Mouse (Mus musculus): Measurements from ENCODE around the gene Ubr4. TPM values are rescaled to one million over a fixed set of nuclear protein-coding genes. Genes with fewer than 3 reads are reported as not detected.

Gene Ubr4
- total and polyA plus RNA-seq, 3 experiments, result 81.9 to 270 (median 177) TPM

DNA sequence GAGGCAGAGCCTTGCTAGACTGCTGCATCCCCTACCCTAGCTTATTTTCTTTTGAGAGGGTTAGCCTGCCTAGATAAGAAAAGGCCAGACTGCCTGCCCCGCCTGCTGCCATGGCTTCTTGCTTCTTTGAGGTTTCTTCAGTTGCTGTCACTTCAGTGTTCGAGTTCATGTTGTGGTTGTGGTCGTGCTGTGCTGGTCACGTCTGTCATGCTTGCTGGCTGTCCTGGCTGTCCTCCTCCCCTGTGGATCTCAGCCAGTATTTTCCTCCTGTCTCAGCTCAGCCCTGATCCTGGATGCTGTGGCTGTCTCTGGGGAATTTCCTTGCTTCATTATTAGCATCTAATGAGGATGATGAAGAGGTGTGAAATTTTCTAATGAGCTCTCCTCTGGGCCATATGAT lies 89.4 kb downstream of the Ubr4 start:
- H3K4me1 ChIP-seq (ENCODE audit: control insufficient read depth in 1 of 2, insufficient read depth in 2 of 2, low read length in 2 of 2), result no peaks in the 10 kb centered on the region
- H3K27me3 ChIP-seq (ENCODE audit: control insufficient read depth in 1 of 2, insufficient read depth in 2 of 2, low read length in 2 of 2), result no peaks in the 10 kb centered on the region
- DNase-seq (ENCODE audit: low read depth, low spot score), result no peak
- no peaks in the 10 kb centered on the region for H3K9me3 ChIP-seq (replicated peaks; ENCODE audit: insufficient read depth, low read length)
- no peak overlapping the region for H3K9ac ChIP-seq (ENCODE audit: control insufficient read depth, low read depth, low read length, poor library complexity, severe bottlenecking)
- H3K36me3 ChIP-seq (ENCODE audit: control insufficient read depth in 1 of 2, insufficient read depth in 2 of 2, low read length in 2 of 2), result peaks cover 0 to 23% of the 10 kb centered on the region in 2 experiments; a peak in 2 of 4 replicates
- no peak overlapping the region for H3K4me3 ChIP-seq (ENCODE audit: control insufficient read depth in 1 of 2, insufficient read depth in 1 of 2, low read depth in 2 of 2, low read length in 2 of 2)
- TF ChIP-seq TBP (IDR thresholded peaks at IDR 0.05; ENCODE audit: low read depth, low read length), result no peak
- TF ChIP-seq TAL1 (IDR thresholded peaks at IDR 0.05; ENCODE audit: low read length), result no peak
- no peak for TF ChIP-seq KAT2A (conservative IDR thresholded peaks at IDR 0.05; ENCODE audit: low read depth, low read length)
- no peak for TF ChIP-seq CHD2 (IDR thresholded peaks at IDR 0.05; ENCODE audit: low read length)
- TF ChIP-seq CTCF (IDR thresholded peaks at IDR 0.05 in 2 of 3, conservative IDR thresholded peaks at IDR 0.05 in 1 of 3; ENCODE audit: control insufficient read depth in 1 of 3, insufficient read depth in 1 of 3, low read depth in 2 of 3, low read length in 3 of 3, poor library complexity in 1 of 3, severe bottlenecking in 1 of 3), result no peak
- no peak for TF ChIP-seq ZKSCAN1 (IDR thresholded peaks at IDR 0.05; ENCODE audit: low read depth, low read length)
- TF ChIP-seq GABPA (IDR thresholded peaks at IDR 0.05; ENCODE audit: low read depth, low read length), result no peak
- TF ChIP-seq ZMIZ1 (IDR thresholded peaks at IDR 0.05; ENCODE audit: low read depth, low read length), result no peak
- no peak for TF ChIP-seq SIN3A (IDR thresholded peaks at IDR 0.05; ENCODE audit: low read length)
- TF ChIP-seq RCOR1 (IDR thresholded peaks at IDR 0.05; ENCODE audit: low read depth, low read length), result no peak
- no peak for TF ChIP-seq BHLHE40 (IDR thresholded peaks at IDR 0.05; ENCODE audit: borderline replicate concordance, low read depth, low read length)
- no peak for TF ChIP-seq POLR2AphosphoS5 (IDR thresholded peaks at IDR 0.05; ENCODE audit: borderline replicate concordance, low read depth, low read length)
- no peak for TF ChIP-seq USF2 (IDR thresholded peaks at IDR 0.05; ENCODE audit: borderline replicate concordance in 1 of 2, insufficient read depth in 1 of 2, low read depth in 1 of 2, low read length in 2 of 2)
- TF ChIP-seq UBTF (IDR thresholded peaks at IDR 0.05; ENCODE audit: borderline replicate concordance, insufficient read depth, low read depth, low read length), result no peak
- no peak for TF ChIP-seq CHD1 (IDR thresholded peaks at IDR 0.05; ENCODE audit: low read depth, low read length)
- no peak for TF ChIP-seq POLR2AphosphoS2 (IDR thresholded peaks at IDR 0.05; ENCODE audit: low read length)
- no peak overlapping the region for H3K27ac ChIP-seq (ENCODE audit: control insufficient read depth, low read depth, low read length)
- no peaks in the 10 kb centered on the region for H3K79me2 ChIP-seq (ENCODE audit: control insufficient read depth, insufficient read depth, low read length, poor library complexity)

DNA sequence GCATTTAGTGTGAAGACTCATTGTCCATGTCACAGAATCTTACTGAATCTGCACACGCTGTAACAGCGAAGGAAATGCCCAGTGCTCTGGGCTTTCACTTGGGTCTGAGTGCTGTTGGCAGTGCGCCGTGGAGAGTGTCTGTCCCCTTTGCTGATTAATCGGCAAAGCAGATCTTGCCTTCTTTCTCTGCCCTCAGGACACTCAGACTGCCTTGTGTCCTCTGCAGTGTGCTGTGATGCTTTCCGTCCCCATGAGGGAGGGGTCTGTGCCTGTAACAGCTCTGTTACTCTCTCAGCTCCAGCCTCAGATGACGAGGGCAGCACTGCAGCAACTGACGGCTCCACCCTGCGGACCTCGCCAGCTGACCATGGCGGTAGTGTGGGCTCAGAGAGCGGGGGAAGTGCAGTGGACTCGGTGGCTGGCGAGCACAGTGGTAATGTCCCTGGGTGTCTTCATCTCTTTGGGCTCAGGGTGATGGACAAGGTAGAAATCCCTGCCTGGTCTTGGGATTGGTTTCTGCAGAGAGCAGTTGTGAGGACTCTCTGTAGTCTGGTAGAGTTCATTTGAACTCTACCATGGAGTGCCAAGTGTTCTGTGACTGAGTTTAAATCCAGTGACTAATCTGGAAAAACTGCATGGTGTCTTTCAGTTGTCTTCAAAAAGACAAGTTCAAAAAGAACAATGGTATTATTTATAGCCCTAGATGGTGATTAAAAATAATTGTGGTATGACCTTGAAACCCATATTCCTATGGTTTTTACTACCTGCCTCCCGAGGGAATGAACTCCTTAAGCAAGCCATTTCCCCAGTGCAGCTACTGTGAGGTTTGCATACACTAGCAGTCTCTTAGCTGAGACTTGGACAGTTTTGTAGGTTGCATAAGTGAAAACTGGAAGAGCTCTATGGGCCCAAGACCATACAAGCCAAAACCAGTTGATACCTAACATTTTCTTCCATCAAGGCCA lies 90.3 kb downstream of the Ubr4 start:
- no peaks in the 10 kb centered on the region for H3K4me1 ChIP-seq (ENCODE audit: control insufficient read depth in 1 of 2, insufficient read depth in 2 of 2, low read length in 2 of 2)
- no peak overlapping the region for H3K4me3 ChIP-seq (ENCODE audit: control insufficient read depth in 1 of 2, insufficient read depth in 1 of 2, low read depth in 2 of 2, low read length in 2 of 2)
- no peaks in the 10 kb centered on the region for H3K27me3 ChIP-seq (ENCODE audit: control insufficient read depth in 1 of 2, insufficient read depth in 2 of 2, low read length in 2 of 2)
- H3K9ac ChIP-seq (ENCODE audit: control insufficient read depth, low read depth, low read length, poor library complexity, severe bottlenecking), result no peak overlapping the region
- no peak overlapping the region for H3K27ac ChIP-seq (ENCODE audit: control insufficient read depth, low read depth, low read length)
- peaks cover 0 to 21% of the 10 kb centered on the region in 2 experiments; a peak in 3 of 4 replicates for H3K36me3 ChIP-seq (ENCODE audit: control insufficient read depth in 1 of 2, insufficient read depth in 2 of 2, low read length in 2 of 2)
- H3K9me3 ChIP-seq (replicated peaks; ENCODE audit: insufficient read depth, low read length), result no peaks in the 10 kb centered on the region
- TF ChIP-seq CHD2 (IDR thresholded peaks at IDR 0.05; ENCODE audit: low read length), result no peak
- TF ChIP-seq POLR2AphosphoS5 (IDR thresholded peaks at IDR 0.05; ENCODE audit: borderline replicate concordance, low read depth, low read length), result no peak
- TF ChIP-seq NELFE (IDR thresholded peaks at IDR 0.05; ENCODE audit: low read depth, low read length), result no peak
- no peak for TF ChIP-seq TBP (IDR thresholded peaks at IDR 0.05; ENCODE audit: low read depth, low read length)
- no peak for TF ChIP-seq MAZ (IDR thresholded peaks at IDR 0.05; ENCODE audit: low read depth, low read length)
- TF ChIP-seq RAD21 (IDR thresholded peaks at IDR 0.05; ENCODE audit: low read depth, low read length), result no peak
- no peak for TF ChIP-seq SIN3A (IDR thresholded peaks at IDR 0.05; ENCODE audit: low read length)
- TF ChIP-seq GATA1 (IDR thresholded peaks at IDR 0.05; ENCODE audit: low read depth, low read length), result no peak
- TF ChIP-seq TCF12 (IDR thresholded peaks at IDR 0.05; ENCODE audit: low read depth, low read length), result no peak
- TF ChIP-seq MEF2A (IDR thresholded peaks at IDR 0.05; ENCODE audit: extremely low read depth, insufficient replicate concordance, low read depth, low read length, poor library complexity, severe bottlenecking), result no peak
- no peak for TF ChIP-seq MXI1 (IDR thresholded peaks at IDR 0.05; ENCODE audit: low read depth, low read length)
- no peak for TF ChIP-seq ZC3H11A (IDR thresholded peaks at IDR 0.05; ENCODE audit: low read depth, low read length)
- TF ChIP-seq MYB (IDR thresholded peaks at IDR 0.05; ENCODE audit: low read depth, low read length), result no peak
- no peak for TF ChIP-seq RCOR1 (IDR thresholded peaks at IDR 0.05; ENCODE audit: low read depth, low read length)
- no peak for TF ChIP-seq NRF1 (IDR thresholded peaks at IDR 0.05; ENCODE audit: insufficient read depth, low read depth, low read length, poor library complexity, severe bottlenecking)
- TF ChIP-seq KAT2A (conservative IDR thresholded peaks at IDR 0.05; ENCODE audit: low read depth, low read length), result no peak
- DNase-seq (ENCODE audit: low read depth, low spot score), result no peak
- no peaks in the 10 kb centered on the region for H3K79me2 ChIP-seq (ENCODE audit: control insufficient read depth, insufficient read depth, low read length, poor library complexity)

Data from MEL (cell line).